ENCODE assay signal across 25 mouse cellular contexts in the genomic region with DNA sequence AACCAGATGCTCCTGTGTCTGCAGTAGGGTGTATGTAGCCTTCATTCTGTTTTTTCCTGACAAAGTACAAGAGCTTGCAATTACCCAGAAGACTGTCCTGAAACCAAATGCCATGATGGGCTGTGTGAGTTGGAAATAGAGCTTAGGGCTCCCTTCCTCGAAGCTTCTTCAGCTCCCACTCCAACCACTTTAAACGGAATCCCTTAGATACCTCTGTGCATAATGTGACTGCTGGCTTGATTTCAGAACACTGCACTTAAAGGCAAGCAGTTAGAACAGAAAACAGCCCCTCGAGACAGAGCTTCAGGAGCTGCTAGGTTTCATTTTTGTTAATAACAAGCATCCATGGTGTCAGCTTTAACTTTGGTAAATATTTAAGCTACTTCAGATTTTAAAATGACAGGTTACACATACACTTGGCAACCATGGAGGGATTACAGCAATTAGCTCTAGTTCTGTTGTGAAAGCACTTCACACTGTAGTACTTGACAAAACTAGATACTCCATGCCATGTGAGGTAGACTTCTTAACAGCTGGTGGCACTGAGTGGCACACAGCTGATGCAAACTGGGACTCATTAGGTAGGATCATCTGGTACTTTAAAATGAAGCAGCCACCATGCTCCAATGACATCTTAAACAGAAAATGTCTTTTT.
DNase-seq lines count a peak whose midpoint lies in the region; ATAC-seq and TF ChIP-seq lines count a peak whose summit lies in the region.
"Had no signal": no experiment of that assay in that cellular context is flagged by ENCODE, and none has a peak within 500 bp of the region (broad histone marks: within the 10 kb centered on the region; RNA-seq: fewer than 3 reads in every experiment).

No protein-coding gene starts in this region.

- no peak overlapping the region for H3K4me2 ChIP-seq in forebrain, embryonic 14.5 days (ENCODE audit: low read length)
- no peak overlapping the region for H3K4me2 ChIP-seq in forebrain, embryonic 12.5 days
- H3K4me2 ChIP-seq in hindbrain, embryonic 16.5 days (ENCODE audit: low read length): no peak overlapping the region
- H3K4me2 ChIP-seq in hindbrain, embryonic 14.5 days (replicated peaks): no peak overlapping the region
- H3K4me2 ChIP-seq in lung, embryonic 16.5 days (ENCODE audit: low read depth, low read length): no peak overlapping the region
- H3K4me2 ChIP-seq: hindbrain, embryonic 15.5 days; limb, embryonic 15.5 days had no signal

- H3K4me3 ChIP-seq in forebrain, embryonic 14.5 days (ENCODE audit: low read depth, low read length): no peak overlapping the region
- no peak overlapping the region for H3K4me3 ChIP-seq in forebrain, embryonic 12.5 days (replicated peaks)
- no peak overlapping the region for H3K4me3 ChIP-seq in hindbrain, embryonic 16.5 days (ENCODE audit: low read length)
- no peak overlapping the region for H3K4me3 ChIP-seq in hindbrain, embryonic 14.5 days (replicated peaks; ENCODE audit: low read length)
- no peak overlapping the region for H3K4me3 ChIP-seq in lung, embryonic 16.5 days (ENCODE audit: low read length)
- H3K4me3 ChIP-seq: hindbrain, embryonic 15.5 days; layer of hippocampus, adult 2 months; limb, embryonic 15.5 days; megakaryocyte, embryonic 14.5 days had no signal

- peak; percentile 80 for ATAC-seq in forebrain, embryonic 14.5 days
- ATAC-seq in forebrain, embryonic 12.5 days (ENCODE audit: low FRiP score): no peak
- ATAC-seq in hindbrain, embryonic 16.5 days: peak; percentile 40; the same call in 1 of the 2 replicates
- ATAC-seq in hindbrain, embryonic 14.5 days (ENCODE audit: low FRiP score): no peak
- ATAC-seq in lung, embryonic 16.5 days (ENCODE audit: low read depth): peak; percentile 71
- ATAC-seq: intestine, postnatal 0 days; liver, postnatal 0 days had no signal

- no peak for TF ChIP-seq POLR2A in brain, embryonic 14.5 days (IDR thresholded peaks at IDR 0.05; ENCODE audit: borderline replicate concordance, extremely low read depth, insufficient read depth, insufficient read length, poor library complexity, severe bottlenecking)

- no peaks in the 10 kb centered on the region for H3K27me3 ChIP-seq in forebrain, embryonic 14.5 days (replicated peaks; ENCODE audit: control insufficient read depth, insufficient read depth, low read length)
- H3K27me3 ChIP-seq in forebrain, embryonic 12.5 days: no peaks in the 10 kb centered on the region
- no peaks in the 10 kb centered on the region for H3K27me3 ChIP-seq in hindbrain, embryonic 16.5 days (replicated peaks; ENCODE audit: control insufficient read depth, insufficient read depth, low read length)
- no peaks in the 10 kb centered on the region for H3K27me3 ChIP-seq in hindbrain, embryonic 14.5 days (ENCODE audit: control insufficient read depth, insufficient read depth, low read length)
- H3K27me3 ChIP-seq in lung, embryonic 16.5 days (ENCODE audit: control insufficient read depth, insufficient read depth, low read depth, low read length): no peaks in the 10 kb centered on the region
- H3K27me3 ChIP-seq: hindbrain, embryonic 15.5 days; limb, embryonic 15.5 days; megakaryocyte, embryonic 14.5 days had no signal

- DNase-seq in forebrain, embryonic 14.5 days (ENCODE audit: low spot score): peak; percentile 53
- no peak for DNase-seq in hindbrain, embryonic 14.5 days (ENCODE audit: low spot score)
- no peak for DNase-seq in lung, postnatal 10 days
- peak; percentile 61 for DNase-seq in brain, embryonic 14.5 days (ENCODE audit: low read depth)
- DNase-seq in spleen, postnatal 4 days (ENCODE audit: low spot score in 2 of 2): no peak
- DNase-seq: adrenal gland, postnatal 14 days; cerebellum, adult 11-12 months; cerebellum, postnatal 14 days; embryo, embryonic 11 days; gastrocnemius, postnatal 10 days; kidney, postnatal 10 days; layer of hippocampus, postnatal 36 days; liver, postnatal 0 days; retina, postnatal 1 day; right cerebral cortex, postnatal 4 days; thymus, postnatal 14 days had no signal

- no peaks in the 10 kb centered on the region for H3K9me3 ChIP-seq in forebrain, embryonic 14.5 days (replicated peaks; ENCODE audit: control insufficient read depth, low read length)
- H3K9me3 ChIP-seq in forebrain, embryonic 12.5 days: no peaks in the 10 kb centered on the region
- H3K9me3 ChIP-seq in hindbrain, embryonic 16.5 days (ENCODE audit: control insufficient read depth, low read length): no peaks in the 10 kb centered on the region
- no peaks in the 10 kb centered on the region for H3K9me3 ChIP-seq in hindbrain, embryonic 14.5 days (ENCODE audit: control insufficient read depth, low read length)
- no peaks in the 10 kb centered on the region for H3K9me3 ChIP-seq in lung, embryonic 16.5 days (ENCODE audit: control insufficient read depth, low read length)
- H3K9me3 ChIP-seq: G1E; hindbrain, embryonic 15.5 days; limb, embryonic 15.5 days; megakaryocyte, embryonic 14.5 days had no signal

- TF ChIP-seq CTCF in brain, embryonic 14.5 days (IDR thresholded peaks at IDR 0.05; ENCODE audit: borderline replicate concordance, extremely low read depth, insufficient read depth, insufficient read length): no peak

- H3K4me1 ChIP-seq in forebrain, embryonic 14.5 days (ENCODE audit: control insufficient read depth, insufficient read depth, low read length): no peaks in the 10 kb centered on the region
- no peaks in the 10 kb centered on the region for H3K4me1 ChIP-seq in forebrain, embryonic 12.5 days
- H3K4me1 ChIP-seq in hindbrain, embryonic 16.5 days (ENCODE audit: control insufficient read depth, insufficient read depth, low read depth, low read length): no peaks in the 10 kb centered on the region
- H3K4me1 ChIP-seq in hindbrain, embryonic 14.5 days (replicated peaks; ENCODE audit: control insufficient read depth, insufficient read depth, low read length): no peaks in the 10 kb centered on the region
- H3K4me1 ChIP-seq in lung, embryonic 16.5 days (replicated peaks; ENCODE audit: control insufficient read depth, insufficient read depth, low read length): no peaks in the 10 kb centered on the region
- H3K4me1 ChIP-seq: hindbrain, embryonic 15.5 days; limb, embryonic 15.5 days; megakaryocyte, embryonic 14.5 days had no signal

- no peaks in the 10 kb centered on the region for H3K36me3 ChIP-seq in forebrain, embryonic 14.5 days (ENCODE audit: control insufficient read depth, insufficient read depth, low read length)
- no peaks in the 10 kb centered on the region for H3K36me3 ChIP-seq in forebrain, embryonic 12.5 days (replicated peaks)
- 0 out of 2 replicates have a peak, but pooled peaks cover under 1% of the 10 kb centered on the region for H3K36me3 ChIP-seq in hindbrain, embryonic 16.5 days (ENCODE audit: control insufficient read depth, insufficient read depth, low read length)
- H3K36me3 ChIP-seq in hindbrain, embryonic 14.5 days (replicated peaks; ENCODE audit: control insufficient read depth, insufficient read depth): no peaks in the 10 kb centered on the region
- no peaks in the 10 kb centered on the region for H3K36me3 ChIP-seq in lung, embryonic 16.5 days (ENCODE audit: control insufficient read depth, insufficient read depth, low read length)
- H3K36me3 ChIP-seq: G1E; hindbrain, embryonic 15.5 days had no signal

- H3K27ac ChIP-seq in forebrain, embryonic 14.5 days (ENCODE audit: low read depth, low read length): no peak overlapping the region
- no peak overlapping the region for H3K27ac ChIP-seq in forebrain, embryonic 12.5 days
- H3K27ac ChIP-seq in hindbrain, embryonic 16.5 days (ENCODE audit: low read depth, low read length): no peak overlapping the region
- no peak overlapping the region for H3K27ac ChIP-seq in hindbrain, embryonic 14.5 days
- no peak overlapping the region for H3K27ac ChIP-seq in lung, embryonic 16.5 days (ENCODE audit: low read length)
- H3K27ac ChIP-seq: hindbrain, embryonic 15.5 days; layer of hippocampus, adult 2 months; limb, embryonic 15.5 days had no signal

- H3K9ac ChIP-seq in forebrain, embryonic 14.5 days (ENCODE audit: low read length): no peak overlapping the region
- H3K9ac ChIP-seq in forebrain, embryonic 12.5 days: no peak overlapping the region
- no peak overlapping the region for H3K9ac ChIP-seq in hindbrain, embryonic 16.5 days (ENCODE audit: low read depth, low read length)
- H3K9ac ChIP-seq in hindbrain, embryonic 14.5 days: no peak overlapping the region
- no peak overlapping the region for H3K9ac ChIP-seq in lung, embryonic 16.5 days (ENCODE audit: low read length)
- H3K9ac ChIP-seq: hindbrain, embryonic 15.5 days; limb, embryonic 15.5 days; liver, postnatal 0 days had no signal

- WGBS in forebrain, embryonic 14.5 days: 65% methylated on average over 3 of the region's 3 CpGs
- WGBS in forebrain, embryonic 12.5 days: 73% methylated on average over 3 of the region's 3 CpGs
- 74% methylated on average over 3 of the region's 3 CpGs for WGBS in hindbrain, embryonic 16.5 days
- 78% methylated on average over 3 of the region's 3 CpGs for whole genome bisulfite sequencing in hindbrain, embryonic 14.5 days
- WGBS in lung, embryonic 16.5 days: 38% methylated on average over 3 of the region's 3 CpGs

Comparison
In these comparisons a context has a peak if more than half of its experiments do, and no peak if none do; other contexts are left out.
1. ATAC-seq: peak in forebrain, embryonic 14.5 days (single experiment), hindbrain, embryonic 16.5 days (single experiment) and lung, embryonic 16.5 days (single experiment); none in forebrain, embryonic 12.5 days (single experiment) and hindbrain, embryonic 14.5 days (single experiment).
2. DNase-seq: peak in forebrain, embryonic 14.5 days (single experiment) and brain, embryonic 14.5 days (single experiment); none in hindbrain, embryonic 14.5 days (single experiment), lung, postnatal 10 days (single experiment) and spleen, postnatal 4 days (0 of 2).